Comparison of ENCODE assay signal across 15 mouse cellular contexts in genomic region chr12:12943288-12943687, GRCm38 (mm10). TPM values are rescaled to one million over a fixed set of nuclear protein-coding genes. Genes with fewer than 3 reads are reported as not detected.
A peak's percentile ranks its signal among the peaks of the same experiment; 100 is the strongest.
DNase-seq lines count a peak whose midpoint lies in the region; ATAC-seq lines count a peak whose summit lies in the region.
"Had no signal": no experiment of that assay in that cellular context is flagged by ENCODE, and none has a peak within 500 bp of the region (broad histone marks: within the 10 kb centered on the region; RNA-seq: fewer than 3 reads in every experiment).

No protein-coding gene starts in this region.

- peak overlapping the region; percentile 83; the same call in 1 of the 2 replicates for H3K4me2 ChIP-seq in kidney, embryonic 14.5 days (replicated peaks; ENCODE audit: low read depth, low read length)
- H3K4me2 ChIP-seq in hindbrain, embryonic 12.5 days (replicated peaks), result peak overlapping the region; percentile 93
- peak overlapping the region; percentile 76 for H3K4me2 ChIP-seq in midbrain, embryonic 15.5 days

- H3K9me3 ChIP-seq in kidney, embryonic 14.5 days (ENCODE audit: control insufficient read depth, low read length), result no peaks in the 10 kb centered on the region
- H3K9me3 ChIP-seq in embryonic facial prominence, embryonic 10.5 days, result no peaks in the 10 kb centered on the region
- no peaks in the 10 kb centered on the region for H3K9me3 ChIP-seq in hindbrain, embryonic 12.5 days (replicated peaks)
- no peaks in the 10 kb centered on the region for H3K9me3 ChIP-seq in midbrain, embryonic 15.5 days
- H3K9me3 ChIP-seq: embryonic facial prominence, embryonic 15.5 days had no signal

- no peak overlapping the region for H3K27ac ChIP-seq in kidney, embryonic 14.5 days (ENCODE audit: low read depth, low read length)
- H3K27ac ChIP-seq in embryonic facial prominence, embryonic 10.5 days (replicated peaks), result peak overlapping the region; percentile 98
- H3K27ac ChIP-seq in hindbrain, embryonic 12.5 days, result no peak overlapping the region
- peak overlapping the region; percentile 97 for H3K27ac ChIP-seq in midbrain, embryonic 15.5 days
- H3K27ac ChIP-seq: embryonic facial prominence, embryonic 15.5 days had no signal

- H3K27me3 ChIP-seq in kidney, embryonic 14.5 days (ENCODE audit: control insufficient read depth, insufficient read depth, low read length), result no peaks in the 10 kb centered on the region
- peaks cover 7% of the 10 kb centered on the region; the same call in 1 of the 2 replicates for H3K27me3 ChIP-seq in embryonic facial prominence, embryonic 10.5 days (replicated peaks; ENCODE audit: low read depth, poor library complexity, severe bottlenecking)
- H3K27me3 ChIP-seq in hindbrain, embryonic 12.5 days, result no peaks in the 10 kb centered on the region
- no peaks in the 10 kb centered on the region for H3K27me3 ChIP-seq in midbrain, embryonic 15.5 days (replicated peaks)

- no peak for ATAC-seq in kidney, embryonic 14.5 days (ENCODE audit: low FRiP score, low TSS enrichment)
- no peak for ATAC-seq in hindbrain, embryonic 12.5 days (ENCODE audit: low FRiP score)
- no peak for ATAC-seq in midbrain, embryonic 15.5 days (replicated peaks)
- no peak for ATAC-seq in frontal cortex, adult (ENCODE audit: low TSS enrichment)

- 34% methylated on average over 6 of the region's 6 CpGs for WGBS in kidney, embryonic 14.5 days
- 10% methylated on average over 6 of the region's 6 CpGs for WGBS in embryonic facial prominence, embryonic 10.5 days
- 5% methylated on average over 6 of the region's 6 CpGs for WGBS in hindbrain, embryonic 12.5 days
- WGBS in midbrain, embryonic 15.5 days, result 10% methylated on average over 6 of the region's 6 CpGs

- H3K4me3 ChIP-seq in kidney, embryonic 14.5 days (ENCODE audit: low read length), result no peak overlapping the region
- peak overlapping the region; percentile 80 for H3K4me3 ChIP-seq in embryonic facial prominence, embryonic 10.5 days
- H3K4me3 ChIP-seq in hindbrain, embryonic 12.5 days, result no peak overlapping the region
- no peak overlapping the region for H3K4me3 ChIP-seq in midbrain, embryonic 15.5 days

- H3K9ac ChIP-seq in kidney, embryonic 14.5 days (ENCODE audit: low read depth, low read length), result no peak overlapping the region
- no peak overlapping the region for H3K9ac ChIP-seq in hindbrain, embryonic 12.5 days
- H3K9ac ChIP-seq in midbrain, embryonic 15.5 days, result no peak overlapping the region
- H3K9ac ChIP-seq: embryonic facial prominence, embryonic 15.5 days had no signal

- DNase-seq in kidney, adult 8-10 months, result no peak
- no peak for DNase-seq in embryonic facial prominence, embryonic 10.5 days (ENCODE audit: low spot score)
- DNase-seq in right cerebral cortex, adult 18-20 months, result no peak
- DNase-seq in right cerebral cortex, postnatal 36 days (ENCODE audit: low spot score in 2 of 2), result no peak
- DNase-seq: adrenal gland, adult 2 months; gastrocnemius, postnatal 36 days; layer of hippocampus, postnatal 36 days; lung, adult 18-20 months; right cerebral cortex, postnatal 4 days; thymus, adult 2 months had no signal

- H3K36me3 ChIP-seq in kidney, embryonic 14.5 days (ENCODE audit: control insufficient read depth, insufficient read depth, low read length), result peaks cover 6% of the 10 kb centered on the region
- H3K36me3 ChIP-seq in embryonic facial prominence, embryonic 10.5 days (replicated peaks), result peaks cover 21% of the 10 kb centered on the region
- no peaks in the 10 kb centered on the region for H3K36me3 ChIP-seq in hindbrain, embryonic 12.5 days
- H3K36me3 ChIP-seq in midbrain, embryonic 15.5 days (replicated peaks), result no peaks in the 10 kb centered on the region
- H3K36me3 ChIP-seq: embryonic facial prominence, embryonic 15.5 days had no signal

- H3K4me1 ChIP-seq in kidney, embryonic 14.5 days (ENCODE audit: control insufficient read depth, insufficient read depth, low read length), result peaks cover 6% of the 10 kb centered on the region; the same call in 1 of the 2 replicates
- H3K4me1 ChIP-seq in embryonic facial prominence, embryonic 10.5 days, result peaks cover 22% of the 10 kb centered on the region
- H3K4me1 ChIP-seq in hindbrain, embryonic 12.5 days, result peaks cover 12% of the 10 kb centered on the region; the same call in 1 of the 2 replicates
- H3K4me1 ChIP-seq in midbrain, embryonic 15.5 days, result peaks cover 15% of the 10 kb centered on the region; the same call in 1 of the 2 replicates

RNA-seq across cellular contexts. Expression of gene Mycn, which starts 1.6 kb away (rescaled TPM):
- 88.2 and 104 TPM in 2 replicates for polyA plus RNA-seq in kidney, embryonic 14.5 days (2014; fragmentation: Nextera tagmentation; extraction: Ambion mirVana)
- polyA plus RNA-seq in embryonic facial prominence, embryonic 10.5 days (2016; fragmentation: Nextera tagmentation; extraction: Ambion mirVana), result 154 and 170 TPM in 2 replicates
- 81.6 and 85.3 TPM in 2 replicates for polyA plus RNA-seq in hindbrain, embryonic 12.5 days (2016; fragmentation: Nextera tagmentation; extraction: Ambion mirVana)
- polyA plus RNA-seq in midbrain, embryonic 15.5 days (2015; fragmentation: Nextera tagmentation; extraction: Ambion mirVana), result 57.8 and 64.5 TPM in 2 replicates

Comparison
In these comparisons a context has a peak if more than half of its experiments do, and no peak if none do; other contexts are left out.
1. H3K27ac ChIP-seq: peak in embryonic facial prominence, embryonic 10.5 days (single experiment) and midbrain, embryonic 15.5 days (single experiment); none in kidney, embryonic 14.5 days (single experiment) and hindbrain, embryonic 12.5 days (single experiment).
2. Peak in every context shown above with its lines, with median percentiles within 50 percentile points of each other: H3K4me2 ChIP-seq.